In the genomic region with DNA sequence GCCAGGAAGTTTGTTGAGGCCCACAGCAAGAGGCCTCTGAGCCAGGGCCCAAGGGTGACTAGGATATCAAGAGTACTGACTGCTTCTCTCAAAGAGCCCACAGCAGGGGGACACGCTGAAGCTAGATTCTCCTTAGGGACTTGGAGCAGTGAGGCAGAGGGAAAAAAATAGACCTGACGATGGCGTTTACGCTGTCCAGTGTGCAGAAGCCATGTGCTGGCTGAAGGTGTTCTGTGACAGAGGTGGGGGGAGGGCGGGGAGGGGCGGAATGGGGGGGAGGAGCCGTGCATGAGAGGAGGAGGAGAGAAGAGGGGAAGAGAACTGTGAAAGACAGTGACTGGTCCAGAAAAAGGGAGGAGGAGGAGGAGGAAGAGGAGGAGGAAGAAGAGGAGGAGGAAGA, we compare ENCODE assay signal across 27 mouse cellular contexts. TPM values are rescaled to one million over a fixed set of nuclear protein-coding genes. Genes with fewer than 3 reads are reported as not detected.
DNase-seq lines count a peak whose midpoint lies in the region; ATAC-seq and TF ChIP-seq lines count a peak whose summit lies in the region.
"Had no signal": no experiment of that assay in that cellular context is flagged by ENCODE, and none has a peak within 500 bp of the region (broad histone marks: within the 10 kb centered on the region; RNA-seq: fewer than 3 reads in every experiment).

No protein-coding gene starts in this region.

- intact Hi-C loops in heart, adult 2 months (cut with DNase I), result no loop called here
- intact Hi-C loops in heart, postnatal 10 days (cut with DNase I), result no loop called here

- no peak for ATAC-seq in heart, embryonic 16.5 days (replicated peaks; ENCODE audit: extremely low read depth, insufficient read depth, low FRiP score)
- ATAC-seq: forebrain, embryonic 16.5 days had no signal

- H3K36me3 ChIP-seq in heart, embryonic 10.5 days, result no peaks in the 10 kb centered on the region
- no peaks in the 10 kb centered on the region for H3K36me3 ChIP-seq in heart, adult 2 months (ENCODE audit: control insufficient read depth, insufficient read depth, low read length)
- no peaks in the 10 kb centered on the region for H3K36me3 ChIP-seq in heart, embryonic 16.5 days (ENCODE audit: control insufficient read depth, insufficient read depth)
- H3K36me3 ChIP-seq in forebrain, embryonic 10.5 days (replicated peaks), result no peaks in the 10 kb centered on the region
- H3K36me3 ChIP-seq: embryonic facial prominence, embryonic 15.5 days; hindbrain, embryonic 12.5 days; limb, embryonic 15.5 days; neural tube, embryonic 13.5 days had no signal

- H3K79me2 ChIP-seq in heart, adult 2 months (replicated peaks; ENCODE audit: control insufficient read depth, insufficient read depth, low read length), result no peaks in the 10 kb centered on the region

- H3K9ac ChIP-seq in heart, adult 2 months (ENCODE audit: low read depth, low read length), result no peak overlapping the region
- H3K9ac ChIP-seq in heart, embryonic 16.5 days (ENCODE audit: low read length), result peak overlapping the region; percentile 56
- H3K9ac ChIP-seq: embryonic facial prominence, embryonic 15.5 days; hindbrain, embryonic 12.5 days; limb, embryonic 15.5 days; liver, embryonic 14.5 days; lung, embryonic 14.5 days; neural tube, embryonic 13.5 days had no signal

- DNase-seq in heart, embryonic 10.5 days (ENCODE audit: low spot score), result no peak
- DNase-seq in heart, adult 2 months, result no peak
- DNase-seq in heart, postnatal 10 days, result no peak
- peak; percentile 32 for DNase-seq in ES-CJ7 (ENCODE audit: low read depth, low spot score)
- peak; percentile 89 for DNase-seq in skeletal muscle tissue, adult 2 months (ENCODE audit: low read depth, low spot score)
- DNase-seq in forebrain, embryonic 10.5 days (ENCODE audit: extremely low spot score, low spot score), result no peak
- DNase-seq: adrenal gland, postnatal 36 days; B cell, adult 2 months; cerebellum, adult 11 months; cerebellum, adult 9-11 months; kidney, adult 2 months; lung, embryonic 14.5 days; lung, postnatal 36 days; midbrain, embryonic 14.5 days; retina, postnatal 1 day; right cerebral cortex, postnatal 25 days; thymus, postnatal 14 days had no signal

- WGBS in heart, embryonic 10.5 days, result 51% methylated on average over 7 of the region's 7 CpGs
- WGBS in heart, adult 2 months, result 44% methylated on average over 7 of the region's 7 CpGs
- WGBS in heart, embryonic 16.5 days, result 35% methylated on average over 7 of the region's 7 CpGs
- 75% methylated on average over 7 of the region's 7 CpGs for WGBS in forebrain, embryonic 10.5 days

- no peak for TF ChIP-seq EP300 in heart, adult 2 months (IDR thresholded peaks at IDR 0.05; ENCODE audit: insufficient read depth, low read depth, low read length)

- H3K4me1 ChIP-seq in heart, embryonic 10.5 days, result peaks cover 77% of the 10 kb centered on the region
- H3K4me1 ChIP-seq in heart, adult 2 months (ENCODE audit: control insufficient read depth, insufficient read depth, low read length), result peaks cover 3% of the 10 kb centered on the region; the same call in 1 of the 2 replicates
- peaks cover 18% of the 10 kb centered on the region for H3K4me1 ChIP-seq in heart, embryonic 16.5 days (ENCODE audit: control insufficient read depth, insufficient read depth, low read length)
- H3K4me1 ChIP-seq in forebrain, embryonic 10.5 days, result peaks cover 40% of the 10 kb centered on the region
- H3K4me1 ChIP-seq: megakaryocyte, embryonic 14.5 days had no signal

- H3K27me3 ChIP-seq in heart, embryonic 10.5 days (ENCODE audit: insufficient read depth, poor library complexity, severe bottlenecking), result peaks cover 17% of the 10 kb centered on the region; the same call in 1 of the 2 replicates
- no peaks in the 10 kb centered on the region for H3K27me3 ChIP-seq in heart, adult 2 months (ENCODE audit: control insufficient read depth, insufficient read depth, low read length)
- no peaks in the 10 kb centered on the region for H3K27me3 ChIP-seq in heart, embryonic 16.5 days (ENCODE audit: control insufficient read depth, insufficient read depth, low read length)
- H3K27me3 ChIP-seq in forebrain, embryonic 10.5 days (ENCODE audit: poor library complexity, severe bottlenecking), result peaks cover 63% of the 10 kb centered on the region

- H3K27ac ChIP-seq in heart, embryonic 10.5 days, result peak overlapping the region; percentile 84
- H3K27ac ChIP-seq in heart, adult 2 months, result no peak overlapping the region
- peak overlapping the region; percentile 54; the same call in 1 of the 2 replicates for H3K27ac ChIP-seq in heart, embryonic 16.5 days (ENCODE audit: low read length)
- no peak overlapping the region for H3K27ac ChIP-seq in forebrain, embryonic 10.5 days
- H3K27ac ChIP-seq: embryonic facial prominence, embryonic 15.5 days; hindbrain, embryonic 12.5 days; kidney, postnatal 0 days; left cerebral cortex, adult 2 months; limb, embryonic 15.5 days; liver, embryonic 14.5 days had no signal

- TF ChIP-seq POLR2A in heart, adult 2 months (IDR thresholded peaks at IDR 0.05; ENCODE audit: insufficient read depth, low read depth, low read length), result no peak

- H3K9me3 ChIP-seq in heart, embryonic 10.5 days, result no peaks in the 10 kb centered on the region
- H3K9me3 ChIP-seq in heart, embryonic 16.5 days (replicated peaks; ENCODE audit: control insufficient read depth, low read length), result no peaks in the 10 kb centered on the region
- H3K9me3 ChIP-seq in forebrain, embryonic 10.5 days, result no peaks in the 10 kb centered on the region
- H3K9me3 ChIP-seq: embryonic facial prominence, embryonic 15.5 days; hindbrain, embryonic 12.5 days; limb, embryonic 15.5 days; neural tube, embryonic 13.5 days had no signal

- H3K4me3 ChIP-seq in heart, embryonic 10.5 days, result no peak overlapping the region
- H3K4me3 ChIP-seq in heart, adult 2 months, result no peak overlapping the region
- no peak overlapping the region for H3K4me3 ChIP-seq in heart, embryonic 16.5 days (ENCODE audit: low read length)
- no peak overlapping the region for H3K4me3 ChIP-seq in forebrain, embryonic 10.5 days
- H3K4me3 ChIP-seq: embryonic facial prominence, embryonic 15.5 days; hindbrain, embryonic 12.5 days; left cerebral cortex, adult 2 months; limb, embryonic 15.5 days; megakaryocyte, embryonic 14.5 days; neural tube, embryonic 13.5 days had no signal

- H3K4me2 ChIP-seq in heart, embryonic 16.5 days (ENCODE audit: low read depth, low read length), result no peak overlapping the region
- H3K4me2 ChIP-seq: embryonic facial prominence, embryonic 15.5 days; hindbrain, embryonic 12.5 days; limb, embryonic 15.5 days; lung, embryonic 14.5 days; neural tube, embryonic 13.5 days had no signal

- TF ChIP-seq CTCF in heart, adult 2 months (IDR thresholded peaks at IDR 0.05), result no peak

RNA-seq across cellular contexts. Expression of a gene that starts 52.6 kb away (rescaled TPM):
- polyA plus RNA-seq in heart, embryonic 10.5 days (2016; fragmentation: Nextera tagmentation; extraction: Ambion mirVana), result 15.9 and 26.3 TPM in 2 replicates
- total RNA-seq in heart, adult 2 months (2021), result 10 to 100 TPM; 42.5 to 47.0 TPM
- polyA plus RNA-seq in heart, adult 2 months (2012; rRNA removed), result 21.2 and 22.4 TPM in 2 replicates
- polyA plus RNA-seq in heart, embryonic 16.5 days (2015; fragmentation: Nextera tagmentation; extraction: Ambion mirVana), result 22.4 and 25.7 TPM in 2 replicates
- total RNA-seq in heart, postnatal 10 days (2021), result 10 to 100 TPM; 64.7 to 67.2 TPM
- 4.4 and 4.7 TPM in 2 replicates for polyA plus RNA-seq in forebrain, embryonic 10.5 days (2016; fragmentation: Nextera tagmentation; extraction: Ambion mirVana)

Comparison
In these comparisons a context has a peak if more than half of its experiments do, and no peak if none do; other contexts are left out.
1. H3K27ac ChIP-seq: peak in heart, embryonic 10.5 days (single experiment) and heart, embryonic 16.5 days (single experiment); none in heart, adult 2 months (single experiment) and forebrain, embryonic 10.5 days (single experiment).
2. DNase-seq: peak in ES-CJ7 (single experiment) and skeletal muscle tissue, adult 2 months (single experiment); none in heart, embryonic 10.5 days (single experiment), heart, adult 2 months (0 of 2), heart, postnatal 10 days (0 of 2) and forebrain, embryonic 10.5 days (single experiment).